Mouse (Mus musculus) gastrocnemius, postnatal 4 days (tissue): Measurements from ENCODE around the gene Lipn. TPM values are rescaled to one million over a fixed set of nuclear protein-coding genes. Genes with fewer than 3 reads are reported as not detected.

Source experiments
- microRNA-seq: library from miRNA; unstranded; fragments of <30 nt; microRNA quantifications from one replicate; pipeline ENCODE4 v1.2.0, GENCODE M21; 2021
- total RNA-seq, 2 experiments: library from RNA; stranded (reverse); gene quantifications; 2 replicates each; pipeline ENCODE4 v1.2.3; 2021

Gene Lipn
- total RNA-seq, 2 experiments from 2014 or later: not detected

Small RNA genes lying within 50 kb of the gene (microRNA-seq; reads per million reads assigned to microRNA genes)
- gene Gm23334: not detected

Other genes with a start within 250 kb of the Lipn start
- not detected for gene Lipf, start 106.2 kb upstream of the Lipn start, total RNA-seq
- not detected for gene Lipk, start 59.1 kb upstream of the Lipn start, total RNA-seq
- gene Lipm, start 33.6 kb downstream of the Lipn start, total RNA-seq: not detected
- not detected for gene Ankrd22, start 98.7 kb downstream of the Lipn start, total RNA-seq
- gene Stambpl1, start 124.9 kb downstream of the Lipn start, total RNA-seq: 1 to 10 TPM; 3.9 to 4.4 TPM
- gene Acta2, start 188.2 kb downstream of the Lipn start, total RNA-seq: 100 to 1,000 TPM; 375 to 430 TPM
- gene Fas, start 223.3 kb downstream of the Lipn start, total RNA-seq: 1 to 10 TPM; 2.3 to 3.8 TPM